Mouse (Mus musculus) ES-Bruce4 (cell line): Measurements from ENCODE around the gene Cfap97d2.

Experiments used
- CTCF ChIP-seq: IDR thresholded peaks from one replicate; pipeline ENCODE4 v1.8.1; 2011; ENCODE audit warnings: low read depth, low read length
- EP300 ChIP-seq: IDR thresholded peaks from 2 replicates; pipeline ENCODE4 v1.6.1; 2011; ENCODE audit warnings: low read depth, low read length; ENCODE audit not compliant: insufficient read depth
- POLR2A ChIP-seq: IDR thresholded peaks from one replicate; pipeline ENCODE4 v1.8.1; 2011; ENCODE audit warnings: low read length; ENCODE audit not compliant: insufficient read depth

DNA sequence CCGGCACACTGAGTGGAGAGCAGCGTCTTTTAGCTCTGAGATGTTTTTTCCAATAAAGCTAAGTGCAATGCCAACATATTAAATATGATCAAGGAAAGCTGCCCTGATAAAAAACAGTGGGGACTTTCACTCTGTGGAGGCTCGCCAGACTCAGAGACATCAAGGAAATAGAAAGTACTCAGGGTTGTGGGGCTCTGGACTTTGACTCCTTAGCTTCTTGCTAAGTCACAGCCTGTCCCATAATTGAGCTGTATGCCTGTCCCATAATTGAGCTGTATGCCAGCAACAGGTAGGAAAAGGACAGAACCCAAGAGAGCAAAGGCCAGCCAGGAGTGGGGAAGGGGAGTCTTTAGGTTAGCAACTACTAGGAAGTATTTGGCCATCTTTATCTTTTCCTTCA, 7.4 kb upstream of the Cfap97d2 start:
- TF ChIP-seq POLR2A, result no peak
- TF ChIP-seq CTCF, result no peak
- TF ChIP-seq EP300, result no peak
